Mouse (Mus musculus) small intestine, adult 2 months (tissue): ENCODE data around the gene Mrtfa. TPM values are rescaled to one million over a fixed set of nuclear protein-coding genes. Genes with fewer than 3 reads are reported as not detected.
"Not testable (repeated sequence)": the region's sequence is repeated elsewhere in the genome, so short reads cannot be mapped to it uniquely, and the experiment has no call there.

ENCODE experiments used
- H3K27ac ChIP-seq: fragments of 200-500 bp; 2 replicates; pipeline ENCODE4 v1.5.1; 2012; ENCODE audit warnings: low read depth, low read length, control low read depth, inconsistent platforms; ENCODE audit not compliant: insufficient read depth
- H3K27me3 ChIP-seq: fragments of 200-500 bp; 2 replicates; pipeline ENCODE4 v1.6.1; 2012; ENCODE audit warnings: mild to moderate bottlenecking, moderate library complexity, low read length, inconsistent platforms; ENCODE audit not compliant: control insufficient read depth, insufficient read depth
- H3K36me3 ChIP-seq: fragments of 200-500 bp; 2 replicates; pipeline ENCODE4 v1.6.1; 2012; ENCODE audit warnings: mild to moderate bottlenecking, low read length, control low read depth, inconsistent platforms; ENCODE audit not compliant: control insufficient read depth, insufficient read depth
- H3K4me1 ChIP-seq: fragments of 200-500 bp; 2 replicates; pipeline ENCODE4 v1.6.1; 2012; ENCODE audit warnings: low read length, inconsistent platforms, mixed read lengths; ENCODE audit not compliant: control insufficient read depth, insufficient read depth, insufficient read length
- H3K4me3 ChIP-seq: fragments of 200-500 bp; 2 replicates; pipeline ENCODE4 v1.5.1; 2012; ENCODE audit warnings: low read depth, mild to moderate bottlenecking, control low read depth, inconsistent platforms, low read length, moderate library complexity
- CTCF ChIP-seq: fragments of 200-500 bp; IDR thresholded peaks from 2 replicates; pipeline ENCODE4 v1.5.1; 2012; ENCODE audit warnings: low read depth, mild to moderate bottlenecking, control low read depth, inconsistent platforms, low read length, moderate library complexity, mixed read lengths; ENCODE audit not compliant: insufficient replicate concordance, insufficient read length; ENCODE audit errors: extremely low read depth
- POLR2A ChIP-seq: fragments of 200-500 bp; IDR thresholded peaks from 2 replicates; pipeline ENCODE4 v1.6.1; 2012; ENCODE audit warnings: low read depth, mild to moderate bottlenecking, control low read depth, inconsistent platforms, low read length, moderate library complexity
- WGBS: fragments of 180-500 bp; shearing (Covaris S2); methylation state at CpG from one replicate; pipeline ENCODE4 v1.1.7; 2018; 5-methylcytosine and 5-hydroxymethylcytosine counted together
- polyA plus RNA-seq: library from polyadenylated mRNA; depleted of rRNA; stranded (reverse); fragments of >200 nt; gene quantifications from 2 replicates; pipeline ENCODE4 v1.2.3, GENCODE M21; 2012

Gene Mrtfa
- polyA plus RNA-seq, 1 experiment = 34.5 TPM

DNA sequence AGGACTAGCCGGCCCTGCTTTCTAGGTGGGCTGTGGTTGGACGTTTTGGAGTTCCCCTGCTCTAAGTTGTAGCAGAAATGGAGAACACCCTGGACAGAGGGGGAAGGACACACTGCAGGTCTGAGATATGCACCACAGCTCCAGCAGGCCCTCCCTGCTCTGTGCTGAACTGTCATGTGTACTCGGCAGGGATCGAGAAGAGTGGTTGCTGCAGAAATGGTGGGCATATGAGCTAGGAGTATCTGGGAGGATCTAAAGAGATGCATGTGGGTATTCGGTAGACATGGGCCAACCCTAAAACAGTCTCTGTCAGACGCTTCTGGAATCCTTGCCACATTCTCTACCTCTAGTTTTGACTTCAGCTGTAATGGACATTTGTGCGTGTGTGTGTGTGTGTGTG, 40.8 kb upstream of the Mrtfa start:
- peaks cover 7% of the 10 kb centered on the region; the same call in 1 of the 2 replicates for H3K27me3 ChIP-seq
- no peak overlapping the region for H3K27ac ChIP-seq
- H3K36me3 ChIP-seq = no peaks in the 10 kb centered on the region
- 85% methylated on average over 7 of the region's 7 CpGs for WGBS
- TF ChIP-seq POLR2A = no peak
- no peak for TF ChIP-seq CTCF
- peaks cover 6% of the 10 kb centered on the region; the same call in 1 of the 2 replicates for H3K4me1 ChIP-seq
- no peak overlapping the region for H3K4me3 ChIP-seq

DNA sequence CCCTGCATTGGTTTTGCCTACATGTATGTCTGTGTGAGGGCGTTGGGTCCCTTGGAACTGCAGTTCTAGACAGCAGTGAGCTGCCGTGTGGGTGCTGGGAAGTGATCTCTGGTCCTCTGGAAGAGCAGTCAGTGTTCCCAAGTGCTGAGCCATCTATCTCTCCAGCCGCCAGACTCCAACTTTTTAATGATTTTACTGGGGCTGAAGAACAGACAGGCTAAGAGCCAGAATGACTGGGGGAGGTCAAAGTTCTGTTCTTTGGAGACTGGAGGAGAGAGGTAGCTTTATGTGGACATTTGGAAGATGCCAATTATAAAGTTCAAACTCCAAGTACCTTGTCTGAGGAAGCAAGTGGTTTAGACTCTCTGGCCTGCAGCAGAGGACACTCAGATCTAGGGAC, 39.2 kb upstream of the Mrtfa start:
- Histone ChIP-seq H3K4me3 (no peak overlapping the region), H3K36me3 (no peaks in the 10 kb centered on the region), H3K27ac (no peak overlapping the region), H3K4me1 (no peaks in the 10 kb centered on the region; the same call in 1 of the 2 replicates), H3K27me3 (no peaks in the 10 kb centered on the region)
- WGBS = 20% methylated on average over 3 of the region's 3 CpGs
- no peak for TF ChIP-seq CTCF
- no peak for TF ChIP-seq POLR2A

DNA sequence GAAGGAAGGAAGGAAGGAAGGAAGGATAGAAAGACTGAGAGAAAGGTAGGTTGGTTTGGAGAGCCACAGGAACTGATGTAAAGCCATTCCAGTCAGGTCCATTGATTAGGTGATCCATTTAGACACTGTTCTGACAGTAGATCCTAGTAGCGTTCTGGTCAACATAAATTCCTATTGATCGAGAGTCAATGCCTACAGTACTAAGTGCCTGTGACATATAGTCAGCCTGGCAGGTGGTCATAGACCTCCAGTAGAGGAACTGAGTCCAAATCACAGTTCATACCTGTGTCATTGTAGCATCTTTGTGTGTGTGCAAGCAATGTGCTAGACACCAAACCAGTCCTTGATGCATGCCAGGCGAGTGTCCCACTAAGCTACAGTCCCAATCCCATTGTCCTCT, 37.7 kb upstream of the Mrtfa start:
- Histone ChIP-seq H3K36me3 (no peaks in the 10 kb centered on the region), H3K4me3 (no peak overlapping the region), H3K27me3 (no peaks in the 10 kb centered on the region), H3K27ac (no peak overlapping the region), H3K4me1 (no peaks in the 10 kb centered on the region; the same call in 1 of the 2 replicates)
- WGBS = 94% methylated on average over 3 of the region's 3 CpGs
- TF ChIP-seq POLR2A = no peak
- no peak for TF ChIP-seq CTCF

DNA sequence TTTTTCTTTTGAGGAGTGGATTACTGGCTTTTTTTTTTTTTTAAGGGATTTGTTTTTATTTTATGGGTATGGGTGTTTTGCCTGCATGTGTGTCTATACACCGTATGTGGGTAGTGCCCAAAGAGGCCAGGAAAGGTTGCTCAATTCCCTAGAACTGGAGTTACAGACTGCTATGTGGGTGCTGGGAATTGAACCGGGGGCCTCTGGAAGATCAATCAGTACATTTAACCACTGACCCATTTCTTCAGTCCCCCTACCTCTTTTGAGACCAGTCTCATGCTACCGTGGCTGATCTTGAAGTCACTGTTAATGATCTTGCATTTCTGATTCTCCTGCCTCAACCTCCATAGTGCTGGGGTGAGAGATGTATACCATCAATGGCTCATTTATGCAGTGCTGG, 36.7 kb upstream of the Mrtfa start:
- TF ChIP-seq CTCF (no peak), POLR2A (no peak)
- Histone ChIP-seq H3K4me3 (no peak overlapping the region), H3K36me3 (no peaks in the 10 kb centered on the region), H3K4me1 (no peaks in the 10 kb centered on the region; the same call in 1 of the 2 replicates), H3K27me3 (no peaks in the 10 kb centered on the region), H3K27ac (no peak overlapping the region)
- 96% methylated on average over 3 of the region's 3 CpGs for WGBS

DNA sequence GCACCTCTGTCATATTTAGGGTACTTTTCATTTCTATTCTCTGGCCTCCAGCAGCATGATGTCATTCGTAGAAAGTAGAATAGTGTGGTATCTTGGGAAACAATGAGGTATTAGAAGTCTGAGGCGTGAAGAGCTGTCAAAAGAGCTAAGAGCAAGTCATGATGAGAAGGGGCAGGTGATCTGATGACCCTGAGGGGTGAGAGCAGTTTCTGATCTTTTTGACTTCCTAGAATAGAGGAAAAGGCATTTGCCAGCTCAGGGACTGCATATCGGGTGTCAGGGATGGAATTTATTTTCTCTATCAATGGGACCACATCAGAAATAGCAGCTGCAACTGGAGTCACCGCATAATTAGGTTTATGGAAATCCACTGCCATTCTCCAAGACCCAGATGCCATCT, 36.2 kb upstream of the Mrtfa start:
- H3K36me3 ChIP-seq = no peaks in the 10 kb centered on the region
- WGBS = 89% methylated on average over 4 of the region's 4 CpGs
- no peak overlapping the region for H3K4me3 ChIP-seq
- no peaks in the 10 kb centered on the region; the same call in 1 of the 2 replicates for H3K4me1 ChIP-seq
- TF ChIP-seq CTCF = no peak
- no peak for TF ChIP-seq POLR2A
- no peaks in the 10 kb centered on the region for H3K27me3 ChIP-seq
- no peak overlapping the region for H3K27ac ChIP-seq

DNA sequence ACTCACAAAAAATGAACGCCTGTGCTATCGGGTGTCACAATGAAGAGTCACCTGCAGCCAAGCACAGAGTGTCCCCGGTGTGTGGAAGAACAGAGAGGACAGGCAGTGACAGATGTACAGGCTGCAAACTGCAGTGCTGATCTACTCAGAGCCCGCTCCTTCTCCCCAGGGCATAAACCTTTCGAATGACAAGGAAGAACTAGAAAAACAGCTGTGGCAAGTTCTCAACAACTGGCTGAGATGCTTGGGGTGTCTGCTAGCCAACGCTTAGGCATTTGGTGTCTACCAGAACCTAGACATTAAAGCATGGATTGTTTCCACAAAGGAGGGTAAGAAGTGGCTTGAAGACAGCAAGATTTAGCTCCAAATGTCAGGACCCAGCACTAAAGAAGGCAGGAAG, 35.2 kb upstream of the Mrtfa start:
- Histone ChIP-seq H3K27me3 (no peaks in the 10 kb centered on the region), H3K27ac (no peak overlapping the region), H3K36me3 (no peaks in the 10 kb centered on the region), H3K4me3 (no peak overlapping the region), H3K4me1 (no peaks in the 10 kb centered on the region; the same call in 1 of the 2 replicates)
- TF ChIP-seq POLR2A (no peak), CTCF (no peak)
- 78% methylated on average over 6 of the region's 6 CpGs for WGBS

DNA sequence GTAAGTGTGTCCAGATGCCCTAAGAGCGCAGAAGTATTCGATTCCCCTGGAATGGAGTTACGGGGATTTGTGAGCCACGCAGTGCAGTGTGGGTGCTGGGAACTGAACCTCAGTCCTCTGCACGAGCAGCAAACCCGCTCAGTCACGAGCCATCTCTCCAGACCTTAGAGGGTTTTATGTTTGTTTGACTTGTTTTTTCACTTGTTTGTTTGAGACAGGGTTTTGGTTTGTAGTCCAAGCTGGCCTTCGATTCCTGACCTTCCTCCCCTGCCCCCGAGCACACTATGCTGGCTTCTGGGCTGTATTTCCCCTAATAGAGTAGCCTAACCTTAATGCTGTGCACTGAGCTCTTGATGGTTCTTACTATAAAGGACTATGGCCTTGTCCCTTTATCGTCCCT, 34.5 kb upstream of the Mrtfa start:
- Histone ChIP-seq H3K27me3 (no peaks in the 10 kb centered on the region), H3K27ac (no peak overlapping the region), H3K4me3 (no peak overlapping the region), H3K4me1 (no peaks in the 10 kb centered on the region; the same call in 1 of the 2 replicates), H3K36me3 (no peaks in the 10 kb centered on the region)
- WGBS = 88% methylated on average over 10 of the region's 10 CpGs
- no peak for TF ChIP-seq CTCF
- no peak for TF ChIP-seq POLR2A

DNA sequence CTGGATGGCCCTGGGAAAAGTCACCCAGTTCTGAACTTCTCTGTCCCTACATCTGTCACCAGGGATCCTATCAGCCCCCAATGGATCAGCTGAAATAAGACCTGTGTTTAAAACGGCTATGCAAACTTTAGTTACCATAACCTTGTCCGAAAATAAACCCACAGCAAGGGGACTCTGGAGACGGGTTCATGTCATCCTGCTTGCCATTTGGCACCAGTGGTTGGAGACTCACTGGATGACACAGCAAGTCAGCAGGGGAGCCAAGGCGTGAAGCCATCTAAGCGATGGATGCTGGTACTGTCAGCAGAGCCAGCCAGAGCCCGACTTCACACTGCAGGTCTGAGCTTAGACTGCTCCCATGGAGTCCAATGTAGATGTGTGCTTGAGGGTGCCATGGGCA, 30.9 kb upstream of the Mrtfa start:
- Histone ChIP-seq H3K36me3 (no peaks in the 10 kb centered on the region), H3K4me3 (no peak overlapping the region), H3K27me3 (no peaks in the 10 kb centered on the region), H3K4me1 (no peaks in the 10 kb centered on the region), H3K27ac (no peak overlapping the region)
- no peak for TF ChIP-seq POLR2A
- 77% methylated on average over 6 of the region's 6 CpGs for WGBS

DNA sequence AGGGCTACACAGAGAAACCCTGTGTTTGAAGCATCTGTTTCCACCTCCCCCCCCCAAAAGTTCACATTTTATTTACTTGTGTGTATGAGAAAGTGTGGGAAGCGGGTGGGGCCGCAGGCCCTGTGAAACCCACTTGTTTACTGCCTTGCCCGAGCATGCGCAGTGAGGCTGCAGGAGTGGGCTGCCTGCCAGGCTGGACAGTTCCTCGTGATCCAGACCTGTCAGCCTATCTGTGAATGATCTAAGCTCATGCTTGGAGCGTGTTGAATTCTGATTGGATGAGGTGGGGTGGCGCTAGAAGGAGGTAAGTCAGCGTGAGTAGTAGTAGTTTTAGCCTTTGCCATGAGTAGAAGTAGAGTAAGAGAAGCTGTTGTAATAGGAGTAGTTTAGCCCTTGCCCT, 29.5 kb upstream of the Mrtfa start:
- not testable (repeated sequence) for H3K4me3 ChIP-seq, H3K27ac ChIP-seq, H3K4me1 ChIP-seq, H3K27me3 ChIP-seq, H3K36me3 ChIP-seq
- WGBS = 78% methylated on average over 8 of the region's 8 CpGs
